Comparison of ENCODE assay signal across 8 mouse cellular contexts in the genomic region with DNA sequence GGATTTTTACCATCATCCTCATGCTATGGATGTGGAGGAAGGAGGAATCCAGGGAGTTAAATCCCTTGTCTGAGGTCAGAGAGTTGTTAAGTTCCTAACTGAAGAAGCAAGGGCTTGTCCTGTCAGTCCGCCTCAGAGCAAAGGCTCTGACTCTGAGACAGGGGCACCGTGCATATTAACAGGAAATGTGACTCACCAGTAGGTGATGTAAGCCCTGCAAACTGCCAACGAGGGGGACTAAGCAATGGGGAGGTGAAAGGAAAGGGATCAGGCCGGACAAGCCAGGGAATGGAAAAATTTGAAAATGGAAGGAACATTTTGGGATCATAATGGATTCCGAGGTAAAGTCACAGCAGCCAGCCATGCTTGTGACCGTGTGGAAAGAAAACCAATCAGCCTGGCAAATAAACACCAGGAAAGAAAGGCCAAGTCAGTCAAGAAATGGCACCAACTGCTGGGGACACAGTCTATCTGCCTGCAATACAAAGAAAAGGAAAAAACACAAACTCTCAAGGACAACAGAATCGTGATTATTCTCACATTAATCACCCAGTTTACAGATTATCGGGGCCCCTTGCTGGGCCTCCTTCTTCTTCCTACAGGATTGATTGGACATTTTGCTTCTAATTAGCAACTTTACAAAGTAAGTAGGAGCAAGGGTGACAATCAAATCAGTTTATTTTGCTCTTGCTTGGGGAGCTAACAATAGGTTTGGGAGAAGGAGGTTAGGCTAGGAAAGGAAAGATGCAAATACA.
A peak's percentile ranks its signal among the peaks of the same experiment; 100 is the strongest.
DNase-seq lines count a peak whose midpoint lies in the region; ATAC-seq lines count a peak whose summit lies in the region.

No protein-coding gene starts in this region.

- no peaks in the 10 kb centered on the region for H3K27me3 ChIP-seq in hindbrain, embryonic 12.5 days
- H3K27me3 ChIP-seq in hindbrain, embryonic 16.5 days (replicated peaks; ENCODE audit: control insufficient read depth, insufficient read depth, low read length): no peaks in the 10 kb centered on the region
- no peaks in the 10 kb centered on the region for H3K27me3 ChIP-seq in forebrain, embryonic 14.5 days (replicated peaks; ENCODE audit: control insufficient read depth, insufficient read depth, low read length)
- H3K27me3 ChIP-seq in limb, embryonic 15.5 days: no peaks in the 10 kb centered on the region
- no peaks in the 10 kb centered on the region for H3K27me3 ChIP-seq in liver, embryonic 11.5 days (replicated peaks; ENCODE audit: control insufficient read depth, insufficient read depth, low read length)

- H3K4me1 ChIP-seq in hindbrain, embryonic 12.5 days: peaks cover 10% of the 10 kb centered on the region; the same call in 1 of the 2 replicates
- H3K4me1 ChIP-seq in hindbrain, embryonic 16.5 days (ENCODE audit: control insufficient read depth, insufficient read depth, low read depth, low read length): peaks cover 7% of the 10 kb centered on the region
- peaks cover 38% of the 10 kb centered on the region for H3K4me1 ChIP-seq in forebrain, embryonic 14.5 days (ENCODE audit: control insufficient read depth, insufficient read depth, low read length)
- H3K4me1 ChIP-seq in limb, embryonic 15.5 days: 0 out of 2 replicates have a peak, but pooled peaks cover 3% of the 10 kb centered on the region
- H3K4me1 ChIP-seq in liver, embryonic 11.5 days (replicated peaks; ENCODE audit: control insufficient read depth, insufficient read depth, low read length): no peaks in the 10 kb centered on the region

- H3K4me2 ChIP-seq in hindbrain, embryonic 12.5 days (replicated peaks): no peak overlapping the region
- H3K4me2 ChIP-seq in hindbrain, embryonic 16.5 days (ENCODE audit: low read length): no peak overlapping the region
- H3K4me2 ChIP-seq in forebrain, embryonic 14.5 days (ENCODE audit: low read length): no peak overlapping the region; the same call in 1 of the 2 replicates
- no peak overlapping the region for H3K4me2 ChIP-seq in limb, embryonic 15.5 days
- H3K4me2 ChIP-seq in liver, embryonic 11.5 days: no peak overlapping the region

- H3K4me3 ChIP-seq in hindbrain, embryonic 12.5 days: no peak overlapping the region
- H3K4me3 ChIP-seq in hindbrain, embryonic 16.5 days (ENCODE audit: low read length): no peak overlapping the region
- H3K4me3 ChIP-seq in forebrain, embryonic 14.5 days (ENCODE audit: low read depth, low read length): no peak overlapping the region
- H3K4me3 ChIP-seq in limb, embryonic 15.5 days: no peak overlapping the region
- H3K4me3 ChIP-seq in liver, embryonic 11.5 days (ENCODE audit: low read depth, low read length): no peak overlapping the region

- WGBS in hindbrain, embryonic 12.5 days: 43% methylated on average over 8 of the region's 8 CpGs
- 30% methylated on average over 8 of the region's 8 CpGs for WGBS in hindbrain, embryonic 16.5 days
- 7% methylated on average over 8 of the region's 8 CpGs for WGBS in forebrain, embryonic 14.5 days
- WGBS in limb, embryonic 15.5 days: 38% methylated on average over 8 of the region's 8 CpGs
- 52% methylated on average over 8 of the region's 8 CpGs for WGBS in liver, embryonic 11.5 days

- peak; percentile 5 for DNase-seq in adipocyte (ENCODE audit: low spot score)
- peak; percentile 53 for DNase-seq in forebrain, embryonic 14.5 days (ENCODE audit: low spot score)
- no peak for DNase-seq in thymus, postnatal 10 days (ENCODE audit: low spot score in 2 of 2)
- no peak for DNase-seq in liver, embryonic 11.5 days (ENCODE audit: low spot score)
- no peak for DNase-seq in spleen, postnatal 4 days (ENCODE audit: low spot score in 2 of 2)

- no peaks in the 10 kb centered on the region for H3K36me3 ChIP-seq in hindbrain, embryonic 12.5 days
- no peaks in the 10 kb centered on the region for H3K36me3 ChIP-seq in hindbrain, embryonic 16.5 days (ENCODE audit: control insufficient read depth, insufficient read depth, low read length)
- no peaks in the 10 kb centered on the region for H3K36me3 ChIP-seq in forebrain, embryonic 14.5 days (ENCODE audit: control insufficient read depth, insufficient read depth, low read length)
- no peaks in the 10 kb centered on the region for H3K36me3 ChIP-seq in limb, embryonic 15.5 days
- H3K36me3 ChIP-seq in liver, embryonic 11.5 days (ENCODE audit: control insufficient read depth, insufficient read depth, low read length): no peaks in the 10 kb centered on the region

- H3K9ac ChIP-seq in hindbrain, embryonic 12.5 days: no peak overlapping the region
- no peak overlapping the region for H3K9ac ChIP-seq in hindbrain, embryonic 16.5 days (ENCODE audit: low read depth, low read length)
- H3K9ac ChIP-seq in forebrain, embryonic 14.5 days (ENCODE audit: low read length): no peak overlapping the region
- H3K9ac ChIP-seq in limb, embryonic 15.5 days: no peak overlapping the region
- no peak overlapping the region for H3K9ac ChIP-seq in liver, embryonic 11.5 days (ENCODE audit: low read depth, low read length)

- peak; percentile 40; the same call in 1 of the 2 replicates for ATAC-seq in hindbrain, embryonic 12.5 days (ENCODE audit: low FRiP score)
- ATAC-seq in hindbrain, embryonic 16.5 days: no peak
- ATAC-seq in forebrain, embryonic 14.5 days: peak; percentile 37
- 0 out of 2 replicates have a peak, but pooled peaks have one; percentile 52 for ATAC-seq in limb, embryonic 15.5 days (ENCODE audit: insufficient number of reproducible peaks, low FRiP score, low TSS enrichment, low read depth)
- ATAC-seq in liver, embryonic 11.5 days (replicated peaks; ENCODE audit: low FRiP score): no peak

- no peaks in the 10 kb centered on the region for H3K9me3 ChIP-seq in hindbrain, embryonic 12.5 days (replicated peaks)
- no peaks in the 10 kb centered on the region for H3K9me3 ChIP-seq in hindbrain, embryonic 16.5 days (ENCODE audit: control insufficient read depth, low read length)
- H3K9me3 ChIP-seq in forebrain, embryonic 14.5 days (replicated peaks; ENCODE audit: control insufficient read depth, low read length): no peaks in the 10 kb centered on the region
- H3K9me3 ChIP-seq in limb, embryonic 15.5 days: no peaks in the 10 kb centered on the region
- no peaks in the 10 kb centered on the region for H3K9me3 ChIP-seq in liver, embryonic 11.5 days (ENCODE audit: control insufficient read depth, low read length)

- H3K27ac ChIP-seq in hindbrain, embryonic 12.5 days: no peak overlapping the region
- H3K27ac ChIP-seq in hindbrain, embryonic 16.5 days (ENCODE audit: low read depth, low read length): no peak overlapping the region
- no peak overlapping the region for H3K27ac ChIP-seq in forebrain, embryonic 14.5 days (ENCODE audit: low read depth, low read length)
- peak overlapping the region; percentile 24 for H3K27ac ChIP-seq in limb, embryonic 15.5 days
- H3K27ac ChIP-seq in liver, embryonic 11.5 days (ENCODE audit: low read depth, low read length): no peak overlapping the region

Comparison
In these comparisons a context has a peak if more than half of its experiments do, and no peak if none do; other contexts are left out.
1. ATAC-seq: peak in hindbrain, embryonic 12.5 days (single experiment), forebrain, embryonic 14.5 days (single experiment) and limb, embryonic 15.5 days (single experiment); none in hindbrain, embryonic 16.5 days (single experiment) and liver, embryonic 11.5 days (single experiment).
2. DNase-seq: peak in adipocyte (single experiment) and forebrain, embryonic 14.5 days (single experiment); none in thymus, postnatal 10 days (0 of 2), liver, embryonic 11.5 days (single experiment) and spleen, postnatal 4 days (0 of 2).